Mouse (Mus musculus): ENCODE measurements at regions not wholly inside any gene's neighbourhood (a gene's known extent, or its start where the extent isn't known, plus 50 kb on each side); places are given as distances from the start of the nearest gene placed in this dataset.

DNA sequence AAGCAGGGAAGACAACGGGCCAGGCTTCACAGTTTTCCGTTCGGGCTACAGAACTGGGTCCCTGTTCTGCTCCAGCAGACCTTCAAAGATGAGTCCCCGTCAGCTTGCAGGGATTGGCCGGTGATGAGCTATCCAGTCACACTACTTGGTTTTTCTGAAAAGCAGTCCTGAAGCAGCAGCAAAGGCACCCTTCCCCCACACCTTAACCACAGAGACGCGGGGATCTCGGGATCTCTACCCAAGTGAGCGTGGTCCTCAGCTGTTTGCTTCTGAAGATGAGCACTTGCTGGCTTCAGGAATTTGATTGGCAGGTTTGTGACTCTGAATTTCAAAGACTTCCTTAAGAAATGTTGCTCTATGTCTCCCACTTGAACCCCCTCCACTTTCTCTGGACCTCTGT lies 186.6 kb upstream of the Arglu1 start:
- TF ChIP-seq CTCF (IDR thresholded peaks at IDR 0.05; ENCODE audit: borderline replicate concordance, insufficient read depth, low read length) (no peak), POLR2A (IDR thresholded peaks at IDR 0.05; ENCODE audit: low read depth, low read length) (no peak)
